Mouse (Mus musculus): ENCODE data around the gene Lsm12. TPM values are rescaled to one million over a fixed set of nuclear protein-coding genes. Genes with fewer than 3 reads are reported as not detected.

The Lsm12 gene
- polyA plus RNA-seq, 1 experiment from 2014 or later, result 93.2 TPM

GRCm38 (mm10) chr11:102185677-102186076 is 581 bp upstream of the Lsm12 start:
- H3K4me3 ChIP-seq (ENCODE audit: low read depth, low read length), result peak overlapping the region; percentile 98
- ATAC-seq (ENCODE audit: insufficient read depth) (no peak), DNase-seq (no peak)
- no peaks in the 10 kb centered on the region for H3K27me3 ChIP-seq (ENCODE audit: insufficient read depth, low read length)
- peaks cover 6% of the 10 kb centered on the region for H3K4me1 ChIP-seq (ENCODE audit: insufficient read depth)
- H3K27ac ChIP-seq (ENCODE audit: low read depth), result peak overlapping the region; percentile 94; the same call in 1 of the 2 replicates
- H3K9ac ChIP-seq, result peak overlapping the region; percentile 89; the same call in 1 of the 2 replicates
- no peak for TF ChIP-seq CTCF (IDR thresholded peaks at IDR 0.05; ENCODE audit: low read depth)
- H3K36me3 ChIP-seq (ENCODE audit: insufficient read depth), result peaks cover 23% of the 10 kb centered on the region
- WGBS, result 41% methylated on average over 3 of the region's 3 CpGs
- peak overlapping the region; percentile 86 for H3K4me2 ChIP-seq
- H3K9me3 ChIP-seq (ENCODE audit: low read depth, low read length), result no peaks in the 10 kb centered on the region

GRCm38 (mm10) chr11:102184253-102184645 is 847 bp downstream of the Lsm12 start:
- WGBS, result 0% methylated on average over 7 of the region's 7 CpGs
- no peaks in the 10 kb centered on the region for H3K27me3 ChIP-seq (ENCODE audit: insufficient read depth, low read length)
- DNase-seq, result peak; percentile 20
- peak overlapping the region; percentile 86 for H3K4me2 ChIP-seq
- TF ChIP-seq CTCF (IDR thresholded peaks at IDR 0.05; ENCODE audit: low read depth), result no peak
- ATAC-seq (ENCODE audit: insufficient read depth), result no peak
- H3K4me1 ChIP-seq (ENCODE audit: insufficient read depth), result peaks cover 3% of the 10 kb centered on the region; the same call in 1 of the 2 replicates
- H3K4me3 ChIP-seq (ENCODE audit: low read depth, low read length), result peak overlapping the region; percentile 98
- peak overlapping the region; percentile 89 for H3K9ac ChIP-seq
- H3K27ac ChIP-seq (ENCODE audit: low read depth), result peak overlapping the region; percentile 94
- no peaks in the 10 kb centered on the region for H3K9me3 ChIP-seq (ENCODE audit: low read depth, low read length)
- H3K36me3 ChIP-seq (ENCODE audit: insufficient read depth), result peaks cover 37% of the 10 kb centered on the region

GRCm38 (mm10) chr11:102179836-102180235 is 5.3 kb downstream of the Lsm12 start:
- ATAC-seq (ENCODE audit: insufficient read depth) (no peak), DNase-seq (no peak)
- no peak overlapping the region for H3K4me2 ChIP-seq
- H3K9me3 ChIP-seq (ENCODE audit: low read depth, low read length), result no peaks in the 10 kb centered on the region
- TF ChIP-seq CTCF (IDR thresholded peaks at IDR 0.05; ENCODE audit: low read depth), result no peak
- no peaks in the 10 kb centered on the region for H3K4me1 ChIP-seq (ENCODE audit: insufficient read depth)
- peaks cover 66% of the 10 kb centered on the region for H3K36me3 ChIP-seq (ENCODE audit: insufficient read depth)
- H3K9ac ChIP-seq, result no peak overlapping the region
- no peaks in the 10 kb centered on the region for H3K27me3 ChIP-seq (ENCODE audit: insufficient read depth, low read length)
- H3K4me3 ChIP-seq (ENCODE audit: low read depth, low read length), result no peak overlapping the region
- no peak overlapping the region for H3K27ac ChIP-seq (ENCODE audit: low read depth)

GRCm38 (mm10) chr11:102168689-102169088 is 16.4 kb downstream of the Lsm12 start:
- WGBS, result 86% methylated on average over 5 of the region's 5 CpGs
- Histone ChIP-seq H3K36me3 (ENCODE audit: insufficient read depth) (peaks cover 79% of the 10 kb centered on the region), H3K4me3 (ENCODE audit: low read depth, low read length) (no peak overlapping the region), H3K4me2 (no peak overlapping the region), H3K27ac (ENCODE audit: low read depth) (no peak overlapping the region), H3K4me1 (ENCODE audit: insufficient read depth) (no peaks in the 10 kb centered on the region), H3K9me3 (ENCODE audit: low read depth, low read length) (no peaks in the 10 kb centered on the region), H3K27me3 (ENCODE audit: insufficient read depth, low read length) (no peaks in the 10 kb centered on the region), H3K9ac (no peak overlapping the region)
- no peak for ATAC-seq (ENCODE audit: insufficient read depth)
- TF ChIP-seq CTCF (IDR thresholded peaks at IDR 0.05; ENCODE audit: low read depth), result no peak
- DNase-seq, result no peak

GRCm38 (mm10) chr11:102167539-102167938 is 17.6 kb downstream of the Lsm12 start:
- WGBS, result 88% methylated on average over 5 of the region's 5 CpGs
- Histone ChIP-seq H3K36me3 (ENCODE audit: insufficient read depth) (peaks cover 84% of the 10 kb centered on the region), H3K4me2 (no peak overlapping the region), H3K27ac (ENCODE audit: low read depth) (no peak overlapping the region), H3K27me3 (ENCODE audit: insufficient read depth, low read length) (no peaks in the 10 kb centered on the region), H3K4me3 (ENCODE audit: low read depth, low read length) (no peak overlapping the region), H3K9ac (no peak overlapping the region), H3K4me1 (ENCODE audit: insufficient read depth) (no peaks in the 10 kb centered on the region), H3K9me3 (ENCODE audit: low read depth, low read length) (no peaks in the 10 kb centered on the region)
- ATAC-seq (ENCODE audit: insufficient read depth) (no peak), DNase-seq (no peak)
- no peak for TF ChIP-seq CTCF (IDR thresholded peaks at IDR 0.05; ENCODE audit: low read depth)

GRCm38 (mm10) chr11:102165971-102166722 is 18.9 kb downstream of the Lsm12 start:
- 59% methylated on average over 6 of the region's 6 CpGs for WGBS
- no peaks in the 10 kb centered on the region for H3K9me3 ChIP-seq (ENCODE audit: low read depth, low read length)
- no peak for DNase-seq
- H3K27ac ChIP-seq (ENCODE audit: low read depth), result no peak overlapping the region
- no peaks in the 10 kb centered on the region for H3K27me3 ChIP-seq (ENCODE audit: insufficient read depth, low read length)
- ATAC-seq (ENCODE audit: insufficient read depth), result no peak
- no peak overlapping the region for H3K4me3 ChIP-seq (ENCODE audit: low read depth, low read length)
- no peak for TF ChIP-seq CTCF (IDR thresholded peaks at IDR 0.05; ENCODE audit: low read depth)
- no peak overlapping the region for H3K4me2 ChIP-seq
- no peaks in the 10 kb centered on the region for H3K4me1 ChIP-seq (ENCODE audit: insufficient read depth)
- H3K9ac ChIP-seq, result no peak overlapping the region
- H3K36me3 ChIP-seq (ENCODE audit: insufficient read depth), result peaks cover 86% of the 10 kb centered on the region

- Histone ChIP-seq H3K9me3 (ENCODE audit: low read depth, low read length) (no peaks in the 10 kb centered on the region), H3K4me1 (ENCODE audit: insufficient read depth) (no peaks in the 10 kb centered on the region), H3K36me3 (ENCODE audit: insufficient read depth) (peaks cover 37% of the 10 kb centered on the region), H3K4me3 (ENCODE audit: low read depth, low read length) (no peak overlapping the region), H3K27ac (ENCODE audit: low read depth) (no peak overlapping the region), H3K4me2 (no peak overlapping the region), H3K9ac (no peak overlapping the region), H3K27me3 (ENCODE audit: insufficient read depth, low read length) (no peaks in the 10 kb centered on the region)
- no peak for DNase-seq
- ATAC-seq (ENCODE audit: insufficient read depth), result no peak
- no peak for TF ChIP-seq CTCF (IDR thresholded peaks at IDR 0.05; ENCODE audit: low read depth)
- 64% methylated on average over 5 of the region's 5 CpGs for WGBS
Measured at GRCm38 (mm10) chr11:102159781-102160180, 25.3 kb downstream of the Lsm12 start.

Measured in lung, embryonic 14.5 days (tissue).